Mouse (Mus musculus): ENCODE measurements around the gene Fam53b. TPM values are rescaled to one million over a fixed set of nuclear protein-coding genes. Genes with fewer than 3 reads are reported as not detected.
A peak's percentile ranks its signal among the peaks of the same experiment; 100 is the strongest.

The Fam53b gene
- polyA plus RNA-seq, 1 experiment, result 22.1 TPM

DNA sequence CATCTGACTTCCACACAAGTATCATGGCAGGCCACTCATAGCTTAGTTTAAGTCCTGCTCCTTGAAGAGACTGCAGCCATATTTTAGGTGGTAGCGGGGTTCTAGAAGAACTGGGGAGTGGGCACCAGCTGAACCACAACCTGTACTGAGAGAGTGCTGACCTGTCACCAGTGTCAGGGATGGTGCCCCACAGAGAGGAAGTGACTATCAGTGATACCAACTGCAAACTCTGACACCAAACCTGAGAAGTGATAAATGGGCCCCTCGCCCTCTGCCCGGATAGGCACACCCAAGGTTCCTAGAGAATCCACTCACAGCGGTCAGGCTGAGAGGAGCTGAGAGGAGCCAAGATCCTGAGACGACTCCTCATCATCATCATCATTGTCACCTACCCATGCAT is 8.7 kb downstream of the Fam53b start:
- Histone ChIP-seq H3K27me3 (replicated peaks) (no peaks in the 10 kb centered on the region), H3K4me3 (replicated peaks) (peak overlapping the region; percentile 80), H3K9me3 (no peaks in the 10 kb centered on the region), H3K4me1 (peaks cover 100% of the 10 kb centered on the region), H3K36me3 (replicated peaks; ENCODE audit: low read length) (peaks cover 74% of the 10 kb centered on the region)
- TF ChIP-seq GATA1 (IDR thresholded peaks at IDR 0.05; ENCODE audit: borderline replicate concordance, low read length) (no peak), FLI1 (IDR thresholded peaks at IDR 0.05; ENCODE audit: low read length) (no peak)

DNA sequence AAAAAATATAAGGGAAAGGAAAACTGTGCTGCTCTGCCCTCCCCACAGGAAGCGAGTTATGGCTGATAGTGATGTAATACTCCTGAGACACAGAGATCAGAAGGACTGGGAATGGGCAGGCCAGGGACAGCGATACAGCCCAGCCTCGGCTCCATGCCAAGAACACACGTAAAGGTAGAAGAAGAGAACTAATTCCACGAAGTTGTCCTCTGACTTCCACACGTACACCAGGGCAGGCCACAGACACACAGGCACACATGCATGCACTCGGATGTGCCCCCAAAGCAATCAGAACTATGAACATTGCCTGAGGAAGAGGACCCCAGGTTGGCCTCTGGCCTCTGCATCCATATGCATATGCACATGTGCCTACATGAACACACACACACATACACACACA is 9.2 kb downstream of the Fam53b start:
- TF ChIP-seq GATA1 (IDR thresholded peaks at IDR 0.05; ENCODE audit: borderline replicate concordance, low read length) (no peak), FLI1 (IDR thresholded peaks at IDR 0.05; ENCODE audit: low read length) (no peak)
- Histone ChIP-seq H3K27me3 (replicated peaks) (no peaks in the 10 kb centered on the region), H3K9me3 (no peaks in the 10 kb centered on the region), H3K4me1 (peaks cover 100% of the 10 kb centered on the region), H3K4me3 (replicated peaks) (peak overlapping the region; percentile 80), H3K36me3 (replicated peaks; ENCODE audit: low read length) (peaks cover 77% of the 10 kb centered on the region)

DNA sequence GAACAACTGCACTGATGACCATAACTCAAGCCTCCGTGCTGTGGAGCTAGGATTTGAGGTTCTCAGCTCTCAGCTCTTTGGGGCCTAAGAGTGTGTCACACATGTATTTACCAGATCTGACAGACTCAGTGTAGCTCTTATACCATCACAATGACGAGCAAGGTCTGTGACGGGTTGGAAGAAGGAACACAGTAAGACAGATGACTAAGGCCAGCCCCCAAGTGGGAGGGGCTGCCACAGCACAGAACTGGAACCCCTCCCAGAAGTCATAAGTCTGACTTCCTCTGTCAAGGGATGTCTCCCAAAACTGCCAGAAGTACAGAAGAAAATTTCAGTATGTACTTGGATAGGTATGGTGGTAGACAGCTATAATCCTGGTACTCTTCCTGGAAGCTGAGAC is 9.7 kb downstream of the Fam53b start:
- Histone ChIP-seq H3K4me1 (peaks cover 100% of the 10 kb centered on the region), H3K4me3 (replicated peaks) (peak overlapping the region; percentile 31), H3K9me3 (no peaks in the 10 kb centered on the region), H3K36me3 (replicated peaks; ENCODE audit: low read length) (peaks cover 80% of the 10 kb centered on the region), H3K27me3 (replicated peaks) (no peaks in the 10 kb centered on the region)
- TF ChIP-seq GATA1 (IDR thresholded peaks at IDR 0.05; ENCODE audit: borderline replicate concordance, low read length) (no peak), FLI1 (IDR thresholded peaks at IDR 0.05; ENCODE audit: low read length) (no peak)

DNA sequence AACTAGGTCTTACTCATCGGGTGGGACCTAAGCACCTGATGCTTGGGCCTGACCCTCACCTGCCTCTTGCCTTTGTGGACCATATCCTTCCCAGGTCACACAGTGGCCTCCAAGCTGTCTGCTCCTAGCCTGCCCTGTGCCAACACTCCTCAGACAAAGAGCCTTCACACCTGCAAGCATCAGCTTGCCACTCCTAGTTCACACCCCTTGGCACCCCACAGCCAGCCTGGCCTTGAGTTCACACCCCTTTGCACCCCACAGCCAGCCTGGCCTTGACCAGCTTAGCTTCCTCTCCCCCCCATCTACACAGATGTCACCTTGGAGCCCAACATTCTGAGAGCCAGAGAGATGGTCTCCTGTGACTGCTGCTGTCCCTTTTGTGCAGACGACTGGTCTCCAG is 10.3 kb downstream of the Fam53b start:
- Histone ChIP-seq H3K4me3 (replicated peaks) (peak overlapping the region; percentile 57), H3K4me1 (peaks cover 100% of the 10 kb centered on the region), H3K36me3 (replicated peaks; ENCODE audit: low read length) (peaks cover 86% of the 10 kb centered on the region), H3K27me3 (replicated peaks) (no peaks in the 10 kb centered on the region), H3K9me3 (no peaks in the 10 kb centered on the region)
- TF ChIP-seq GATA1 (IDR thresholded peaks at IDR 0.05; ENCODE audit: borderline replicate concordance, low read length) (no peak), FLI1 (IDR thresholded peaks at IDR 0.05; ENCODE audit: low read length) (no peak)

DNA sequence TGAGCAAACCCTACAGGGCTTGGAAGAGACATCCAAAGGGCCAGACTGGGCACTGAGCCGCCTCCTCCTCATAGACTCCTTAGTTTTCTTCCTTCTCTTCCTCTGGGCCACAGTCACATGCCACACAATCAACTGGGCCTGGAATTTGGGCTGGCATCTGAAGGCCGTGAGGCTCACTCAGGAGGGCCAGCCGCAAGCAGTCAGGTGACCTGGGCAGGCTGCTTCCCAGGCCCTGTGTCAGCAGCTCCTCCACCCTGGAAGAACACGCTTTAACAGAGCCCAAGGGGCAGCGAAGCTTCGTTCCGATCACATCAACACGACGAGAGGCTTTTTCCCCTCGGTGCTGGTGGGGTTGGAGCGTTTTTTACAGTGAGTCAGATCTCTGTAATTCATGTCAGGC is 11.0 kb downstream of the Fam53b start:
- Histone ChIP-seq H3K4me1 (peaks cover 100% of the 10 kb centered on the region), H3K4me3 (replicated peaks) (peak overlapping the region; percentile 23), H3K36me3 (replicated peaks; ENCODE audit: low read length) (peaks cover 91% of the 10 kb centered on the region), H3K27me3 (replicated peaks) (no peaks in the 10 kb centered on the region), H3K9me3 (no peaks in the 10 kb centered on the region)
- TF ChIP-seq FLI1 (IDR thresholded peaks at IDR 0.05; ENCODE audit: low read length), result no peak

DNA sequence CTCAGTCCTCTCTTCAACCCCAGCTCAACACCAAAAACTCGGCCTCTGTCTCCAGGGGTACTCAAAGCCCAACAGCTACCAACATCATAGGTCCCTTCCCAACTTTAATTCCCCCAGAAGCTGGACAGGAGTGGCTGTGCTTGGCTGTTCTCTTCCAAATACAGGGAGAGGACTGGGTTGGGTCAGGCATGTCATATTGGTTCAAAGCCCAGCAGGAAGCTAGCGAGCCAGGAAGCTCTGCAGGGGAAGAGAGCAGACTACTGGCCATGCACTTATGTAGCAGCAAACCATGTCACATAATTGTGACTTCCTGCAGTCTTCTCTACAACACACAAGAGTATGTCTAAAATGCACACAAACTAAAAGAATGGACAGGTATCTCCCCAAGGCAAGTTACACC is 11.6 kb downstream of the Fam53b start:
- Histone ChIP-seq H3K9me3 (no peaks in the 10 kb centered on the region), H3K4me3 (replicated peaks) (peak overlapping the region; percentile 29), H3K4me1 (peaks cover 100% of the 10 kb centered on the region), H3K36me3 (replicated peaks; ENCODE audit: low read length) (peaks cover 90% of the 10 kb centered on the region), H3K27me3 (replicated peaks) (no peaks in the 10 kb centered on the region)
- TF ChIP-seq GATA1 (IDR thresholded peaks at IDR 0.05; ENCODE audit: borderline replicate concordance, low read length), result no peak
- no peak for TF ChIP-seq FLI1 (IDR thresholded peaks at IDR 0.05; ENCODE audit: low read length)

DNA sequence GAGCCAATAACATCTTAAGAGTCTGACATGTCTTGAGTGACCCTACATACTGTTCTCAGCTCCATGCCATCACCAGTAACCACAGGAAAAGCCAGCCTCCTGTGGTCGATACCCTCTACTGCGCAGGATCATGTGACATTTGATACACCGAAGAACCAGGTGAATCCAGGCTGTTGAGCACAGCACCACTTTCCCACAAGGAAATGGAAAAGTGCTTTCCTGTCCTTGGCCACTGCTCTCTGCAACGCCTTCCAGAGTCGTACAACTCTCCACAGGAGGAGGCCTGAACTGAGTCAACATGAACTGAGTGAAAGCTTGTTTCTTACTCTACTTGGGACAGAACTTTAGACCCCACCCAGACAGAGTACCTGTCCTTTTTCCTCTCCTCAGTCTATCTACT is 12.2 kb downstream of the Fam53b start:
- H3K36me3 ChIP-seq (replicated peaks; ENCODE audit: low read length), result peaks cover 88% of the 10 kb centered on the region
- H3K4me1 ChIP-seq, result peaks cover 97% of the 10 kb centered on the region
- TF ChIP-seq GATA1 (IDR thresholded peaks at IDR 0.05; ENCODE audit: borderline replicate concordance, low read length), result no peak
- no peak for TF ChIP-seq FLI1 (IDR thresholded peaks at IDR 0.05; ENCODE audit: low read length)

DNA sequence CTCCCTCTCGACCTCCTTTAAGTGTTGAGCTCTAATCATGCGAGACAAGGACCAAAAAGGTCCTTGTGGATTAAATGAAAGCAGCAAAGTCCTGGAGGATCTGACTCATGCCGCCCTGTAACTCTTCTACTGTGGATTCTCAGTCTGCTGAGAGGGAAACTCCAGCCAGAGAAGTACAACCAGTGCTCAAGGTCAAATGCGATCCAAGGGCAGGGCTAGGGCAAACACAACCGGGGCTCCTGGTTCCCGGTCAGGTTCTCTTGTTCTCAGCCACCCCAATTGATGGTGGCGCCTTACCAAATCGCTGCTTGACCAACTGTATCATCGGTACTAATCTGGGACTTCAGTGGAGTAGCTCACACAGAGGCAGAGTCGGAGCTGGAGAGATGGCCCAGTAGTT is 12.8 kb downstream of the Fam53b start:
- no peak overlapping the region for H3K4me3 ChIP-seq (replicated peaks)
- TF ChIP-seq FLI1 (IDR thresholded peaks at IDR 0.05; ENCODE audit: low read length), result no peak
- TF ChIP-seq GATA1 (IDR thresholded peaks at IDR 0.05; ENCODE audit: borderline replicate concordance, low read length), result no peak
- H3K36me3 ChIP-seq (replicated peaks; ENCODE audit: low read length), result peaks cover 88% of the 10 kb centered on the region
- H3K27me3 ChIP-seq (replicated peaks), result no peaks in the 10 kb centered on the region
- no peaks in the 10 kb centered on the region for H3K9me3 ChIP-seq
- peaks cover 97% of the 10 kb centered on the region for H3K4me1 ChIP-seq

More for the DNA sequence above, 12.2 kb downstream of the Fam53b start:
- no peaks in the 10 kb centered on the region for H3K27me3 ChIP-seq (replicated peaks)
- no peaks in the 10 kb centered on the region for H3K9me3 ChIP-seq
- H3K4me3 ChIP-seq (replicated peaks), result peak overlapping the region; percentile 29

DNA sequence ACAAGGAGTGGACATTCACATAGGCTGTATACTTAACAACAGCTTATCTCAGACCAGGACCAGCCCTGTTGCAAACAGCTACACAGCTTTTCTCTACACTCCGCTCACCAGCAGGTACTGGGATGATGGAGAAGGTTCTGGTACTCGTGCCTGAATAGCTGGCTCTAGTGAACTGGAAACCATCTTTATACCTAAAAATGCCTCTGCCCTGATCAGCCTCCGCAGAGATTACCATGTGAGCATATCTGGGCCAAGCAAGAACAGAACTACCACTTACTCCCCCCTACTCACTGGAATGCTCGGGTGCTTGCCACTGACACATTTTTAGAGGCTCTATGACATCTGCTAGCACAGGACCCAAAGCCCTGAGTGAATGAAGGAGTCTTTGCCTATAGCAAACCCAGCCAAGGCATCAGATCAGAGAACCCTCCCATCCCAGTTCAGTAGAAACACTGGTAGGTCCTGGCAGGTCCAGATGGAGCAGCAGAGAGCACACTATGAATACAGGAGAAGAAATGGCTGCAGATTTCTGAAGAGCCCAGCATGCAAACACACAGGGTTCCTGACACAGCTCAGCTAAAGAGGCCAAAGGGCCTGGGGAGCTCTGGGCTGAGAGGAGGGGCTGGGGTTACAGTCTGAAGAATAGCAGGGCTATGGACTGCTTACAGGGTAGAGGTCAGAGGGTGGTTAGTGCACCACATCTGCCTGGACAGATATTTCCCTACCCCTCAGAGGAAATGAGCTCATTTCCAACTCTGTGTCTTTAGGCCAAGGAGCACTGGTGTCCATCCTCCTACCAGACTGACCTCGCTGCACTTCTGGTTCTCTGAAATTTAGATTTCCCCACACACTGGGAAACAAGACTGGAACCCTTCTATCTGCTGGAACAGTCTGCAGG is 14.3 kb downstream of the Fam53b start:
- 0 out of 2 replicates have a peak, but pooled peaks have one; percentile 33 for TF ChIP-seq FLI1 (IDR thresholded peaks at IDR 0.05; ENCODE audit: low read length)
- TF ChIP-seq GATA1 (IDR thresholded peaks at IDR 0.05; ENCODE audit: borderline replicate concordance, low read length), result peak; percentile 72; the same call in 2 of the 3 replicates
- Histone ChIP-seq H3K4me3 (replicated peaks) (peak overlapping the region; percentile 73), H3K4me1 (peaks cover 97% of the 10 kb centered on the region), H3K27me3 (replicated peaks) (no peaks in the 10 kb centered on the region), H3K36me3 (replicated peaks; ENCODE audit: low read length) (peaks cover 88% of the 10 kb centered on the region), H3K9me3 (no peaks in the 10 kb centered on the region)

DNA sequence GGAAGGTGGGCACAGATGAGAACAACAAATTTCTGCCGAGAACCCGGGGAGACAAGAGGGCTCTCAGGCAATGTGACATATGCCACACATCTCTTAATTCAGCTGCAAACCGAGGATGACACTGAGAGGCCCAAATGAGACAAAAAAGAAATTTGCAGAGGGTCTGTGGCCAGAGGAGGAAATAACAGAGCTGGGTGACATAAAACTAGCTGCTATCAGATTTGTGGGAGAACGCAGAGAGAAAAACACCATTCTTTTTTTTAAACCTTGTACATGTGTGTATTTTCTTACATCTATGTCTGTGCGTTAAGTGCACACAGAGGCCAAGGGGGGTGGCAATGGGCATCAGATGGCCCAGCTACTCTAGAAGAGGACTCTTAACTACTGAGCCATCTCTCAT is 18.5 kb downstream of the Fam53b start:
- no peak for TF ChIP-seq GATA1 (IDR thresholded peaks at IDR 0.05; ENCODE audit: borderline replicate concordance, low read length)
- TF ChIP-seq FLI1 (IDR thresholded peaks at IDR 0.05; ENCODE audit: low read length), result no peak
- Histone ChIP-seq H3K9me3 (no peaks in the 10 kb centered on the region), H3K4me1 (peaks cover 97% of the 10 kb centered on the region), H3K36me3 (replicated peaks; ENCODE audit: low read length) (peaks cover 85% of the 10 kb centered on the region), H3K4me3 (replicated peaks) (no peak overlapping the region), H3K27me3 (replicated peaks) (no peaks in the 10 kb centered on the region)

Data from megakaryocyte, embryonic 14.5 days (primary cell).